Mouse (Mus musculus) gastrocnemius, adult 18-20 months (tissue): Measurements from ENCODE around the gene Tdrkh. TPM values are rescaled to one million over a fixed set of nuclear protein-coding genes. Genes with fewer than 3 reads are reported as not detected.

ENCODE experiments used
- total RNA-seq, 2 experiments: library from RNA; stranded (reverse); gene quantifications; 2 replicates each; pipeline ENCODE4 v1.2.3; 2021

The Tdrkh gene
- total RNA-seq, 2 experiments from 2014 or later, result 5.2 to 7.0 TPM

Other genes with a start within 250 kb of the Tdrkh start
- gene Gm10696, start 235.1 kb upstream of the Tdrkh start, total RNA-seq, result not detected
- gene Gm5286, start 216.6 kb upstream of the Tdrkh start, total RNA-seq, result not detected
- gene Gm4778, start 149.2 kb upstream of the Tdrkh start, total RNA-seq, result not detected
- 1 to 10 TPM; 6.7 TPM for gene Them4, start 103.2 kb upstream of the Tdrkh start, total RNA-seq
- gene Them5, start 71.2 kb upstream of the Tdrkh start, total RNA-seq, result not detected
- not detected for gene C2cd4d, start 50.8 kb upstream of the Tdrkh start, total RNA-seq
- 100 to 1,000 TPM in 1 of 2 experiments, 10 to 100 TPM in 1; 99.4 to 107 TPM for gene Rorc, start 40.5 kb upstream of the Tdrkh start, total RNA-seq
- under 1 TPM; 0.25 to 0.28 TPM for gene Lingo4, start 14.8 kb upstream of the Tdrkh start, total RNA-seq
- 10 to 100 TPM; 30.0 to 33.8 TPM for gene Mrpl9, start 30.0 kb downstream of the Tdrkh start, total RNA-seq
- not detected for gene Oaz3, start 30.6 kb downstream of the Tdrkh start, total RNA-seq
- gene Celf3, start 65.0 kb downstream of the Tdrkh start, total RNA-seq, result not detected
- 10 to 100 TPM; 12.9 to 13.0 TPM for gene Riiad1, start 67.1 kb downstream of the Tdrkh start, total RNA-seq
- gene Snx27, start 169.4 kb downstream of the Tdrkh start, total RNA-seq, result 10 to 100 TPM; 32.5 to 38.7 TPM
- gene Gm10972, start 229.8 kb downstream of the Tdrkh start, total RNA-seq, result not detected
- gene Tuft1, start 245.6 kb downstream of the Tdrkh start, total RNA-seq, result under 1 TPM; 0.85 to 0.94 TPM